Mouse (Mus musculus) embryonic fibroblast, embryonic 13.5 days (primary cell): Measurements from ENCODE around the gene Polr2a.

Source experiments
- CTCF ChIP-seq: IDR thresholded peaks from 2 replicates; pipeline ENCODE4 v1.5.1; 2011; ENCODE audit warnings: mild to moderate bottlenecking, control low read depth, low read length, moderate library complexity, borderline replicate concordance; ENCODE audit not compliant: insufficient read depth
- POLR2A ChIP-seq: IDR thresholded peaks from 2 replicates; pipeline ENCODE4 v1.6.1; 2011; ENCODE audit warnings: low read depth, mild to moderate bottlenecking, control low read depth, low read length, moderate library complexity

GRCm38 (mm10) chr11:69778258-69778982 is 20.0 kb upstream of the Polr2a start:
- TF ChIP-seq CTCF (no peak), POLR2A (no peak)
